Mouse (Mus musculus) liver, embryonic 14.5 days (tissue): ENCODE measurements around the gene Zbtb16. TPM values are rescaled to one million over a fixed set of nuclear protein-coding genes. Genes with fewer than 3 reads are reported as not detected.

Source experiments
- ATAC-seq: fragments of 200-750 bp; cut with Nextera tagmentation; 2 replicates; pipeline ENCODE4 v1.8.0; 2017; ENCODE audit warnings: moderate number of reproducible peaks, mild to moderate bottlenecking, moderate library complexity; ENCODE audit not compliant: insufficient read depth
- DNase-seq, 3 experiments: peaks; one replicate each; pipeline ENCODE4 v3.0.0-alpha.2; 2012 to 2013; ENCODE audit warnings: low read depth in 3 of 3, low spot score in 3 of 3
- H3K27ac ChIP-seq: fragments of 300-500 bp; sonication (generic); 2 replicates; pipeline ENCODE4 v1.5.1; 2014; ENCODE audit warnings: moderate library complexity, mild to moderate bottlenecking, control low read depth, inconsistent platforms
- H3K27me3 ChIP-seq: fragments of 300-500 bp; sonication (generic); 2 replicates; pipeline ENCODE4 v1.6.1; 2014; ENCODE audit warnings: mild to moderate bottlenecking, low read length, moderate library complexity; ENCODE audit not compliant: control insufficient read depth, insufficient read depth
- H3K36me3 ChIP-seq: fragments of 300-500 bp; sonication (generic); replicated peaks from 2 replicates; pipeline ENCODE4 v1.6.1; 2014; ENCODE audit warnings: low read depth; ENCODE audit not compliant: control insufficient read depth, insufficient read depth
- H3K4me1 ChIP-seq, 2 experiments: fragments of 200-500 bp in 1 of 2; fragments of 300-500 bp in 1 of 2; sonication (generic) in 1 of 2; replicated peaks; 2 replicates each; pipeline ENCODE4 v1.6.1; 2012 to 2014; ENCODE audit warnings: antibody characterized with exemption in 1 of 2, inconsistent platforms in 1 of 2, low read length in 1 of 2; ENCODE audit not compliant: control insufficient read depth in 2 of 2, insufficient read depth in 2 of 2
- H3K4me2 ChIP-seq: fragments of 300-500 bp; sonication (generic); 2 replicates; pipeline ENCODE4 v1.6.1; 2014; ENCODE audit warnings: low read depth, mild to moderate bottlenecking, control low read depth, moderate library complexity
- H3K4me3 ChIP-seq, 2 experiments: fragments of 200-500 bp in 1 of 2; fragments of 300-500 bp in 1 of 2; sonication (generic) in 1 of 2; 2 replicates each; pipeline ENCODE4 v1.5.1; 2012 to 2014; ENCODE audit warnings: low read depth in 2 of 2, low read length in 2 of 2, mild to moderate bottlenecking in 2 of 2, control low read depth in 1 of 2, inconsistent platforms in 1 of 2, moderate library complexity in 1 of 2; ENCODE audit not compliant: insufficient read depth in 1 of 2
- H3K9ac ChIP-seq: fragments of 300-500 bp; sonication (generic); replicated peaks from 2 replicates; pipeline ENCODE4 v1.6.1; 2014; ENCODE audit warnings: mild to moderate bottlenecking, control low read depth, moderate library complexity
- H3K9me3 ChIP-seq: fragments of 300-500 bp; sonication (generic); 2 replicates; pipeline ENCODE4 v1.6.1; 2016; ENCODE audit warnings: low read length, mixed read lengths; ENCODE audit not compliant: control insufficient read depth
- CTCF ChIP-seq: IDR thresholded peaks from 2 replicates; pipeline ENCODE4 v1.5.1; 2016; ENCODE audit warnings: antibody characterized with exemption, low read depth, control low read depth
- EP300 ChIP-seq: IDR thresholded peaks from 2 replicates; pipeline ENCODE4 v1.6.1; 2016; ENCODE audit warnings: antibody characterized with exemption, low read depth
- WGBS: fragments of 180-500 bp; shearing (Covaris S2); extraction: QIAGEN DNeasy Blood & Tissue Kit; methylation state at CpG from one replicate; pipeline ENCODE4 v1.1.7; 2014; ENCODE audit not compliant: insufficient replicate concordance; 5-methylcytosine and 5-hydroxymethylcytosine counted together
- polyA plus RNA-seq, 2 experiments: library from polyadenylated mRNA; depleted of rRNA in 1 of 2; stranded (reverse) in 1 of 2; unstranded in 1 of 2; fragments of >200 nt; fragmentation: Nextera tagmentation in 1 of 2; extraction: Ambion mirVana in 1 of 2; gene quantifications; 2 replicates each; pipeline versions ENCODE4 v1.2.1 to v1.2.3; 2012 to 2014

Gene Zbtb16
- polyA plus RNA-seq, 2 experiments: 0.26 to 0.30 TPM

DNA sequence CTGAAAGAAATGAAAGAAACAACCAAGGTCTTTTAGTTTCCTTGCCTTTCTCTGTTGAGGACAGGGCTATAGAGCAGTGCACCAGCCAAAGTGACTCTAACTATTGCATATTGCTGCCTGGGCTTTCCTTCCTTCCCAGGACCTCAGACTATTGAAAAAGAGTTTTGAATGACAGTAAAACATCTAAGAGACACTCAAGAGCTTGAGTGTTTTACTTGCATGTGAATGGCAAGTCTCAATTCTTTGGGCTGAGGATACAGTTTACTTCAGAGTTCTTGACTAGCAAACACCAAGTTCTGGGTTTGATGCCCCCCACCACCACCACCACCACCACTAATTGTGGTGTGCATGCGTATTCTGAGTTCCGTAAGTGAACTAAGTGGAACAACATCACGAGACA lies 3.5 kb upstream of the Zbtb16 start:
- Histone ChIP-seq H3K4me1 (no peaks in the 10 kb centered on the region), H3K36me3 (no peaks in the 10 kb centered on the region), H3K9ac (no peak overlapping the region), H3K4me2 (no peak overlapping the region), H3K4me3 (no peak overlapping the region), H3K27me3 (peaks cover 41% of the 10 kb centered on the region), H3K27ac (no peak overlapping the region), H3K9me3 (no peaks in the 10 kb centered on the region)
- ATAC-seq: no peak
- TF ChIP-seq EP300 (no peak), CTCF (no peak)
- 74% methylated on average over 3 of the region's 3 CpGs for WGBS
- no peak for DNase-seq

- no peak overlapping the region for H3K4me2 ChIP-seq
- WGBS: 32% methylated on average over 4 of the region's 4 CpGs
- no peak for ATAC-seq
- peaks cover 53% of the 10 kb centered on the region for H3K27me3 ChIP-seq
- no peak overlapping the region for H3K27ac ChIP-seq
- TF ChIP-seq EP300: no peak
- TF ChIP-seq CTCF: no peak
- H3K36me3 ChIP-seq: no peaks in the 10 kb centered on the region
- no peak overlapping the region for H3K9ac ChIP-seq
- no peak for DNase-seq
- H3K4me3 ChIP-seq: no peak overlapping the region
- H3K4me1 ChIP-seq: no peaks in the 10 kb centered on the region
- H3K9me3 ChIP-seq: no peaks in the 10 kb centered on the region
These were observed 2.3 kb upstream of the Zbtb16 start for GRCm38 (mm10) chr9:48838346-48838745.

DNA sequence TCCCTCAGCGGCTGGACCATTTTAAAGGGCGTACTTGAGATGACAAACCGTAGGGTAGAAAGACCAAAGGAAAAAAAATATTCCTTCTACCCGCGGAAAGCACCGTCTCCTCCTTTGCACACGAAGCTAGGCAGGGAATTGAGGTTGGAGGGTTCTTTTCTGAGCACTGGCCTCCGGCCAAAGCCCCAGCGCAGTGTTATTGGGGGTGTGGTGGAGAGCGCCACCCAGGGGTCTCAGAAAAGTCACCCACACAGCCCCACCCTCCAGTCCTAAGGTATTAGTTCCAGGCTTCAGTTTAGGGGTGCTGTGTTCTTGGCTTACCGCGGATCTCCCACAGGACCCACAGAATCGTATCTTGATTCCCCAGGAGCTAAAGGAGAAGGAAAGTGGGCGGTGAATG lies 1.2 kb upstream of the Zbtb16 start:
- TF ChIP-seq EP300: no peak
- TF ChIP-seq CTCF: no peak
- no peak for DNase-seq

GRCm38 (mm10) chr9:48836566-48836930 lies 526 bp upstream of the Zbtb16 start:
- Histone ChIP-seq H3K4me3 (peak overlapping the region in 1 of 2 experiments; percentile 55; a peak in 3 of 4 replicates), H3K9me3 (no peaks in the 10 kb centered on the region), H3K9ac (no peak overlapping the region), H3K27me3 (peaks cover 60% of the 10 kb centered on the region), H3K4me1 (no peaks in the 10 kb centered on the region), H3K27ac (no peak overlapping the region), H3K36me3 (no peaks in the 10 kb centered on the region), H3K4me2 (peak overlapping the region; percentile 71)
- TF ChIP-seq EP300 (no peak), CTCF (no peak)
- ATAC-seq (no peak), DNase-seq (no peak)
- WGBS: 3% methylated on average over 12 of the region's 12 CpGs

More for the DNA sequence above, 1.2 kb upstream of the Zbtb16 start:
- no peak for ATAC-seq
- Histone ChIP-seq H3K9me3 (no peaks in the 10 kb centered on the region), H3K27ac (no peak overlapping the region), H3K4me1 (no peaks in the 10 kb centered on the region), H3K36me3 (no peaks in the 10 kb centered on the region), H3K4me2 (peak overlapping the region; percentile 71; the same call in 1 of the 2 replicates), H3K27me3 (peaks cover 60% of the 10 kb centered on the region), H3K4me3 (no peak overlapping the region), H3K9ac (no peak overlapping the region)
- 2% methylated on average over 14 of the region's 14 CpGs for WGBS

GRCm38 (mm10) chr9:48834541-48835411 lies 1.2 kb downstream of the Zbtb16 start:
- H3K27ac ChIP-seq: no peak overlapping the region
- peak overlapping the region; percentile 71 for H3K4me2 ChIP-seq
- no peak overlapping the region for H3K9ac ChIP-seq
- no peak for ATAC-seq
- no peak for DNase-seq
- peaks cover 60% of the 10 kb centered on the region for H3K27me3 ChIP-seq
- WGBS: under 1% methylated on average over 65 of the region's 65 CpGs
- no peaks in the 10 kb centered on the region for H3K36me3 ChIP-seq
- H3K4me3 ChIP-seq: peak overlapping the region; percentile 49 to 55
- TF ChIP-seq EP300: no peak
- no peak for TF ChIP-seq CTCF
- no peaks in the 10 kb centered on the region for H3K4me1 ChIP-seq
- no peaks in the 10 kb centered on the region for H3K9me3 ChIP-seq
